Mouse (Mus musculus) left cerebral cortex, postnatal 36 days (tissue): ENCODE results near the gene Tlcd1. TPM values are rescaled to one million over a fixed set of nuclear protein-coding genes. Genes with fewer than 3 reads are reported as not detected.

Source experiments
- microRNA-seq: library from miRNA; unstranded; fragments of <30 nt; microRNA quantifications from one replicate; pipeline ENCODE4 v1.2.0, GENCODE M21; 2022
- total RNA-seq, 2 experiments: library from RNA; stranded (reverse); gene quantifications; 2 replicates each; pipeline ENCODE4 v1.2.3; 2021

Tlcd1 gene
- total RNA-seq, 2 experiments from 2014 or later: 32.5 to 36.1 TPM

Small RNA genes within 50 kb of the gene (microRNA-seq; reads per million reads assigned to microRNA genes)
- 1.0 reads per million for gene Mir7653

Other genes starting within 250 kb of the Tlcd1 start
- 100 to 1,000 TPM; 150 to 165 TPM for gene Sez6, start 245.9 kb upstream of the Tlcd1 start, total RNA-seq
- 10 to 100 TPM; 51.7 to 63.6 TPM for gene Phf12, start 194.0 kb upstream of the Tlcd1 start, total RNA-seq
- gene Dhrs13, start 144.4 kb upstream of the Tlcd1 start, total RNA-seq: 1 to 10 TPM; 7.2 to 8.0 TPM
- 100 to 1,000 TPM in 1 of 2 experiments, 10 to 100 TPM in 1; 89.5 to 103 TPM for gene Flot2, start 138.8 kb upstream of the Tlcd1 start, total RNA-seq
- gene Eral1, start 96.3 kb upstream of the Tlcd1 start, total RNA-seq: 10 to 100 TPM; 18.9 to 19.1 TPM
- gene Fam222b, start 82.1 kb upstream of the Tlcd1 start, total RNA-seq: 10 to 100 TPM; 29.0 to 29.7 TPM
- 10 to 100 TPM; 10.5 to 12.5 TPM for gene Traf4, start 11.1 kb upstream of the Tlcd1 start, total RNA-seq
- 1 to 10 TPM; 2.7 to 3.2 TPM for gene Nek8, start within 50 bp of the Tlcd1 start, total RNA-seq
- 100 to 1,000 TPM; 673 to 732 TPM for gene Rpl23a, start 6.9 kb downstream of the Tlcd1 start, total RNA-seq
- 10 to 100 TPM; 20.5 to 28.0 TPM for gene Rab34, start 11.7 kb downstream of the Tlcd1 start, total RNA-seq
- 1 to 10 TPM; 6.6 to 8.7 TPM for gene Proca1, start 16.7 kb downstream of the Tlcd1 start, total RNA-seq
- 10 to 100 TPM; 61.0 to 64.6 TPM for gene Sdf2, start 69.0 kb downstream of the Tlcd1 start, total RNA-seq
- 100 to 1,000 TPM in 1 of 2 experiments, 10 to 100 TPM in 1; 95.1 to 100 TPM for gene Supt6, start 69.3 kb downstream of the Tlcd1 start, total RNA-seq
- 100 to 1,000 TPM; 177 TPM for gene 2610507B11Rik, start 85.0 kb downstream of the Tlcd1 start, total RNA-seq
- gene BC030499, start 114.1 kb downstream of the Tlcd1 start, total RNA-seq: 10 to 100 TPM; 11.3 to 25.5 TPM
- 10 to 100 TPM in 1 of 2 experiments, 1 to 10 TPM in 1; 7.3 to 13.8 TPM for gene Spag5, start 124.8 kb downstream of the Tlcd1 start, total RNA-seq
- 100 to 1,000 TPM; 746 to 852 TPM for gene Aldoc, start 146.3 kb downstream of the Tlcd1 start, total RNA-seq
- 10 to 100 TPM; 64.4 to 68.5 TPM for gene Pigs, start 151.7 kb downstream of the Tlcd1 start, total RNA-seq
- gene Unc119, start 166.8 kb downstream of the Tlcd1 start, total RNA-seq: 10 to 100 TPM; 30.6 to 31.3 TPM
- gene Foxn1, start 209.8 kb downstream of the Tlcd1 start, total RNA-seq: not detected
- gene Slc13a2, start 245.5 kb downstream of the Tlcd1 start, total RNA-seq: not detected